Mouse (Mus musculus) testis, adult 2 months (tissue): Measurements from ENCODE around the gene Mbnl2.

Experiments
- CTCF ChIP-seq: fragments of 200-500 bp; IDR thresholded peaks from 2 replicates; pipeline ENCODE4 v1.5.1; 2012; ENCODE audit warnings: low read depth, mild to moderate bottlenecking, inconsistent platforms, low read length, moderate library complexity; ENCODE audit not compliant: control insufficient read depth, insufficient read depth, insufficient replicate concordance
- POLR2A ChIP-seq: fragments of 200-500 bp; IDR thresholded peaks from 2 replicates; pipeline ENCODE4 v1.6.1; 2012; ENCODE audit warnings: low read depth, mild to moderate bottlenecking, inconsistent platforms, low read length, moderate library complexity; ENCODE audit not compliant: control insufficient read depth

DNA sequence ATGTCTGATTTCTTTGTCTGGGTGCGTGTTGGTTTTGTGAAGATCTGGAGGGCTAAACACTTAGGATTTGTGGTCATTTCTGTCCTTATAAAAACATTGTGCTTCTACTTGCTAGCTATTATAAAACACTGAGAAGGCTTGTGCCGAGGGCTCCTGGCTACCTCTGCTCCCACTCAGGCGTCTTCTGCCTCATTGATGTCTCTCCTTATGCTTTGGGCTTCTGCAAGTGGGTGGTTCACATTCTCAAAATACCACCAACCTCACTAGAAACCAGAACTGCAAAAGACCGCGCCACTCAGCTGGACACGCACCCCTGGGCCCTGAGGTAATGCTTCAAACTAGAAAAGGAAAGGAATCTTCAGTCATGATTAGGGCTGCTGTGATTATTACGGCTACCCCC is 14.1 kb downstream of the Mbnl2 start:
- TF ChIP-seq POLR2A (no peak), CTCF (no peak)
